Mouse (Mus musculus): ENCODE measurements around the gene Ak5.
"Not testable (repeated sequence)": the region's sequence is repeated elsewhere in the genome, so short reads cannot be mapped to it uniquely, and the experiment has no call there.

The Ak5 gene

DNA sequence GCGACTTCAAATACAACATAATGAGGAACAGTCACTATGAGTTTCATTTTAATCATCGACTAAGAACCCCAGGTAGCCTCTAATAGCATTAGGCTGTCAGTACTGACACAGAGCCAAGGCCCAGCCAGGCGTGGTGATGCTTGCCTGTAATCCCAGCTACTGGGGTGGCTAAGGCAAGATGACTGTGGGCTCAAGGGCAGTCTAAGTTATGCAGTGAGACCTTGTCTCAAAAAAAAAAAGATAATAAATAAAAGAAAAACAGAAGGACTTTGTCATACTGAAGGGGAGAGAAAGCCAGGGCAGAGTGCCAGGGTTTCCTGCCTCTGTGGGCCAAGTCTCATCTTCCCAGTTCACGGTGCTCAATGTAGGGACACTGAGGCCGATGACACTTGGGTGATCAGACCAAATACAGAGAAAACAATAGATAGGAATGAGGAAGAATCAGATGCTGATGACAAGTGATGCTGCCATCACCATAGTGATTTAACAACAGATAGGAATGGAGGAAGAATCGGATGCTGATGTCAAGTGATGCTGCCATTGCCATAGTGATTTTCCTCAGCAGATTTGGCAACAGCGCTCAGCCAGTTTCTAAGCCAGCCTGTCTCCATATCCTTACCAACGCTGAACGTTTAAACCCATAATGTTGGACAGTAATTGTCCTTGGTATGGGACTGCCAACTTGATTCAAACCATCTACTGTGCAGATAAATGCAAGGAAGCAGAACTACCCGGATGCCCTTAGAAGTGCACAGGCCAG lies 42.9 kb downstream of the Ak5 start:
- DNase-seq (ENCODE audit: low spot score) = peak; percentile 47

DNA sequence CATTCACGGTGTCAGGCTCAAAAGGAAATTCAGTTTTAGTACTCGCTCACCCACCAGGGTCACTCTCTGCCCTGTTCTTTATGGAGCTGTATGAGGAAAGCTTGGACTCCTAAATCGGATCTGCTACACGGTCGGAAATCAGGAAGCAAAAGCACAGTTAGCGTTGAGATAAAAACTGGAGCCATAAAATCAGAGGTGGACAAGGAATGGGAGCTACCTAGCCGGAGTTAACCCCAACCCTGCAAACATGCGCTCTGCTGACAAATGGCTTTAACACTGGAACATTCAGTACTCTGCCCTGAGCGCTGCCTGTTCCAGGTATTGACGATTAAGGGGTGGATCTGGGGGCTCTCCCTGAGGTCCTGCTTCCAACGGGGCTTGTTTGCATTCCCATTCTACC lies 47.6 kb downstream of the Ak5 start:
- no peak for DNase-seq (ENCODE audit: low spot score)

DNA sequence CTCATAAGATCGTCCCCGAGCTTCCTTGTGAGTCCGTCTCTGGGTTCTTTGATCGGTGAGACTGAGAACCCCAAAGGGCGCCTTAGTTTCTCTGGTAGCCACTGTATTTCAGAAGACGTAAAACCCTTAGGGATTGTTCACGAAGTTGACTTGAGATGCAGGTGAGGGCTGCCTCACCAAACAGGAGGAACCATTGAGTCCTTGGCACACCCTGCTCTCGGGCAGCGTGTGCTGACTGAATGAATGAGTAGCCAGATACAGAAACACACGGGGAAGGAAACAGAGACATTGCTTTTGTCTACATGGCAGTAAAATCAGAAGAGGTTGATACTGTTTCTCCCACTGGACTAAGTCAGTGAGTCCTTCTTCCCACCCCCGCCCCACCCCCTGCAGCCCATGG lies 48.1 kb downstream of the Ak5 start:
- no peak for DNase-seq (ENCODE audit: low spot score)

DNA sequence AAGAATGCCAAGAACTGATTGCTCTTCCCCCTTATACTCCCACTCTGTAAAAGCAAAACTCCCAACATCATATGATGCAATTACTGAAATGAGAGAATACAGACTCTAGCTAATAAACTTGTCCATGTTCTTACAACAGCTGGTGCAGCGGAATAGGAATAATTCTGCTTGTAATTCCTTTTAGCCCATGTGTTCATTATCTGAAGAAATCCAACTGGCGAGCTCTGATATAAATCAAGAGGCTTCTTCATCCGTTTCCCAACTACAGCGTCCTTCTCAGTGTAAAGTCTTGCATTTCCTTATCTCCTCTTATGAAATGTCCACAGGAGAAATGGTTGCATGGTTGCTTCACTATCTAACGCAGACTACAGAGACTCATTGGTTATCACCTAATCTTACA lies 59.1 kb downstream of the Ak5 start:
- no peak for DNase-seq (ENCODE audit: low spot score)

DNA sequence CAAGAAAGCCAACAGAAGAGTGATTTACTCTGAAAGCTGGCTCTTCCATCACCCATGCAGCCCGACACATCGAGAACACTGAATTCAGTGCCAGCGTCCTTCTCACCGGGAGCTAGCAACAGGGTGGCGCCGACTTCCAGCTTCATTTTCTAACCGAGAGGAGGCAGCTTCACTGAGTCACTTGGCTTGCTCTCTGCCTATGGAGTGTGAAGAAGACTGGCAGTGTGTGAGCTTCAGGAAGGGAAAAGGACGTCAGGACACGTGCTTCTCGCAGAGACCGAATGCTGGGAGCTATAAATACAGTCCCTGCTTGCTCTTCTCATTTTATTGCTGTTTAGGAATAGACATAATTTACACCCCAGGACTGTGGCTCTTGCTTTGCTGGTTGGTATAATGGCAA lies 62.3 kb downstream of the Ak5 start:
- DNase-seq (ENCODE audit: low spot score) = peak; percentile 16

DNA sequence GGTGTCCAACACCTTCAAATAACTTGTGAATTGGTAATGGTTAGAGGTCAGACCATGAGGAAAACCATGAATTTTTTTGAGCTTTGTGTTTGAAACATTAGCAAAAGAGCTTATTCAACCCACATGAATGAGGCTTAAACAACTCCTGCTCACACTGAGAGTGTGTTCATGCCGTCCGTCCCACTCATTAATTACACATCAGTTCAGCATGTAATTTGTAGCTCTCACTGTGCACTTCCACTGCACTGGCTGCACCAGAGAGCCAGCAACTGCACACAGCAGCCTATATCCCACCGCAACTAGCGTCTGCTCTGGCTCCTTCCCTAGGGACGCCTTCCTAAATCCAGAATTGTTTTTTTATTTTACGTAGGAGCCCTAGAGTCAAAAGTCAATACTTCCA lies 68.5 kb downstream of the Ak5 start:
- DNase-seq (ENCODE audit: low spot score) = peak; percentile 18

DNA sequence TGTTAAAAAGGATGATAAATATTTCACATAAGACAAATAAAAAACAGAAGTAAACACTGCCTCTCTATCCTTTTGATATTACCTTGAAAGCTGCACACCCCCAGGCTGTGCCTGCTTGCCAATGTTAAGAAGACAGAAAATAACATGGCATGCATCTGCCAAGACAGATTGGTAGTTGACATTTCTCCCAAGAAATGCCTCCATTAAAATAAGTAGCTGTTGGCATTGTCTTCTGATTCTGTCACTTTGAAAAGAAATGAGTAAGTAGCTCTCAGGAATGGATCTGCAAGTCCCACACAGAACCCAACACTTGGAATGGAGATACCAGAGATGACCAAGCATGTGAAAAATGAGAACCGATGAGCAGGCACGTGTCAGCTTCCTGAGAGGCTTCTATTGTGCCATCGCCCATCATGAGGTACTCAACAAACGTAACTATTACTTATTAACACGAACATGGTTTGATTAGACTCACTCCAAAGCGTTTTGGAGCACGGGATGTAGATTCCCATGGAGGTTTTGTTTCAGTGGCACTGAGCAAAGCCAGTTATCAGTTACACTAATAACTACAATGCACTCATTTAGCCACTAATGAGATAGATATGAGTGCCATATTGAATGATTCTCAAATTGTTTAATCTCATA lies 71.6 kb downstream of the Ak5 start:
- DNase-seq (ENCODE audit: low spot score) = peak; percentile 5

DNA sequence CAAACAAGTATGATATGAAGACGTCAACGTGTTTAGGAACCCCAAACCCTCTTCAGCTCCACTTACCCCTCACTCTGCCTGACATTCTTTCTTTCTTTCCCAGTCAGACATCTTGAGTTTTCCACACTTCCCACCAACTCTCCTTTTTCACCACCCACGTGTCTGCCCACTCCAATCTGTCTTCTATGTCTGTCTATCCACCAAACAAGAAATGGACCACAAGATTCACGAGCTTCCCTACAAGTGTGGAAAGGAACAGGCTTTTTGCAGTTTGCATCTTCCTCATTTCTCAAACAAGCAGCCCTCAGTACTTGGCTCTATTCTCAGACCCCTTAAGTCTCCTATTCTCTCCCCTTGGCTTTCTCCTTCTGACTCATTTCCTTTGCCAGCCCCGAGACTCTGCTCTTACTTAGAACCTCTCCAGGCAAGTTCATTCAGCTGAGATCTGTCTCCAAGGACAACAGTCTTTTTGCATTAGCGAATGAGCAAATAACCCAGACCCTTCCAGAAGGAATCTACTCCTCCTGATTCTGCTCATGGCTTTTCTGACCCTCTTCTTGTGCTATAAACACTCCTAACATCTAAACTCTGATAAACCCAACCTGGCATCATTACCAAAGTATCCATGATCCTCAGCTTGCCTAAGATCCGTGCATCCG lies 75.3 kb downstream of the Ak5 start:
- DNase-seq (ENCODE audit: low spot score) = peak; percentile 7

DNA sequence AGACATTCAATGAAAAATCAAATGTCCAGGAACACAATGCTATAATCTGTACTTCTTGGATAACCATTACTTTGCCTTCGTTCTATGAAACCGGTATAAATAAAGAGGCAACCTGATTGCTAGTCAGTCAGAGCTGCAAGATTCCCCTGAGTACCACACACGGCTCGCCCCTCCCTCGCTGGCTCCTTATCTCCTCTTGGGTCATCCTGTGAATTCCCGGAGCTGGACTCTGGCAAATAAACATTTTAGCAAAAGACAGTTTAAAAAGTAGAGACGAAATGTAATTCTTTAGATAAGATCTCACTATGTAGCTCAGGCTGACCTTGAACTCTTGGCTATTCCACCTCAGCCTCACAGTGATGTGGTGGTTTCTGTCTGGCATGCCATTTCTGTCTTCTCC lies 77.7 kb downstream of the Ak5 start:
- DNase-seq (ENCODE audit: low spot score) = no peak

DNA sequence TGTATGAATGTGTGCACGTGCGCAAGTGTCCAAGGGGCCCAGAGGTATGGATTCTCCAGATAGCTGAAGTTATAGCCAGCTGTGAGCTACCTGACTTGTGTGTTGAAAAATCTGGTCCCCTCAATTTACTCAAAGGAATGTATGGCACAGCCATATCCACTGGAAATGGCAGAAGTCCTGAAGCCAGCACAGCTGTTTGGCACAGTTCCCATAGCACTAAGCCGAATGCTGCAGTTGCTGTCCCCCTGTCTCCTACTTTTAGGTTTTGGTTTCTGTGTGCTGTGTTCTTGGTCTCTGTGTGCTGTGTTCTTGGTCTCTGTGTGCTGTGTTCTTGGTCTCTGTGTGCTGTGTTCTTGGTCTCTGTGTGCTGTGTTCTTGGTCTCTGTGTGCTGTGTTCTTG lies 79.1 kb downstream of the Ak5 start:
- not testable (repeated sequence) for DNase-seq (ENCODE audit: low spot score)

DNA sequence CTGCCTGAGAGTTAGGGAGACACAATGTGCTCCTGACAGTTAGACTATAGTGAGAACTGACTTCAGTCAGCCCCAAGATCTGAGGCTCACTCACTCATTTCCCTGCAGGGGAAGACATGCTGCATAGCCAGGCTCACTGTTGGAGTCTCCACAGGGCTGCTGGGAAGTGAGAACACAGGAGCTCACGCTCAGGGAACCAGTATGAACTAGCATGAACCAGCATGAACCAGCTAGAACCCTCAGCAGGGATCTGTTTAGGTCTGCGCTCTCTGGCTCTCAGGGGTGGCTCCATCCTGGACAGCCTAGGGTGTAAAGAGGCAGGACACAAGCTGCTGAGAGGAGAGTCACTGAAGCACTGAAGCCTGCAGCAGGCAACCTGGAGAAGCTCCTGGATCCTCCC lies 81.2 kb downstream of the Ak5 start:
- DNase-seq (ENCODE audit: low spot score) = no peak

DNA sequence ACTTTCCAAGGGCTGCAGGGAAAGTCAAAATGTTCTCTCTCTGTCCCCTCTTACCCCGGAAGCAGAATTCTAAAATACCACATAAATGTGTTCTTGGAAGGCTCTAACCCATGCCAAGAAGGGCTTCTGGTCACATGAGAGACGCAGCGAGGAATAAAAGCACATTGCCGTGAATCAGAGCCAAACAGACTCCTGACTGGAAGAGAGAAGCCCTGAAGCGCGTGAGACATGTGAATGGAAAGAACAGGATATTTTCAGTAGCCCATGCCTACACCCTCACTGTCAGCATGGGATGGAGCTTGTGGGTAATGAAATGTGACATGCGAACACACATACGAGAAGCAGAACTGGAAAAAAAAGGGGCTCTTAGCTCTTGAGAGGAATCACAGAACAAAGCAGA lies 82.0 kb downstream of the Ak5 start:
- no peak for DNase-seq (ENCODE audit: low spot score)

DNA sequence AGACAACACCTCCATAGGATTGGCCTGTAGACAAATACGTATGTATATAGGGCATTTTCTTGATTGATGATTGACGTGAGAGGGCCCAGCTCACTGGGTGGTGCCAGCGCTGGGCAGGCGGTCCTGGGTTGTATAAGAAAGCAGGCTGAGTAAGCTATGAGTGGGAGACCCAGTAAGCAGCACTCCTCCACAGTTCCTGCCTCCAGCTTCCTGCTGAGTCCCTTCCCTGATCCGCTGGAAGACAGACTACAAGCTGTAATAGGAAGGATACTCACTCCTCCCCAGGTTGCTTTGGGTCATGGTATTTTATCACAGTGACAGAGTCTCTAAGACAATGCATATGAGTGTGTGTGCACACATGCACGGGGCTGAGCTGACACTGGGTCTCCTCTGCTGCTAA lies 82.6 kb downstream of the Ak5 start:
- no peak for DNase-seq (ENCODE audit: low spot score)

DNA sequence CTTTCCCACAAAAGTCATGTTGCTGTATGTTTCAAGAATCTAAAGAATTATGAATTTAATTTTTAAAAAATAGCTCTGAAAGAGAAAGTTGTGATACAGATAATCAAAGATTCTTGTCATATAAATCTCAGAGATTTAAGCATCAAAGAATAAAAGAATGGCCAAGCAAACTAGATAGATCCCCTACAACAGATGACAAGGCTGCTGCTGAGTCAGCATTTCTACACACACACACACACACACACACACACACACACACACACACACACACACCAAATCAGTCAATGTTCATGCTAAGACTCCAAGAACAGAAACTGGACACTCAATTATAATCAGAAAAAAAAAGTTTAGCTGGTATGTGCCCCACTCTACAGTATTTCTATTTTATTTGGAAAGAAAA lies 85.1 kb downstream of the Ak5 start:
- DNase-seq (ENCODE audit: low spot score) = no peak

DNA sequence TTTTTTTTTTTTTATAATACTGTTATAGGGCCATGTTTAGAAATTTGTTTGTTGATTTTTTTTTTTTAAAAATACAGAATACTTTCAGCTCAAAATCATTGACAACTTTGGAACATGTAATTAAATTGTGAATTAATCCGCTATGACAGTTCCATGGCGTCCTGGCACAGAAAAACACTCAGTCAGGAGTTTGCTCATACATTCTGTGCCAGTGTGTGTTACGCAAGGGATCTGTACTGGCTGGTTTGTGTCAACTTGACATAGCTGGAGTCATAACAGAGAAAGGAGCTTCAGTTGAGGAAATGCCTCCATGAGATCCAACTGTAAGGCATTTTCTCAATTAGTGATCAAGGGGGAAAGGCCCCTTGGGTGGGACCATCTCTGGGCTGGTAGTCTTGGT lies 86.3 kb downstream of the Ak5 start:
- not testable (repeated sequence) for DNase-seq (ENCODE audit: low spot score)

DNA sequence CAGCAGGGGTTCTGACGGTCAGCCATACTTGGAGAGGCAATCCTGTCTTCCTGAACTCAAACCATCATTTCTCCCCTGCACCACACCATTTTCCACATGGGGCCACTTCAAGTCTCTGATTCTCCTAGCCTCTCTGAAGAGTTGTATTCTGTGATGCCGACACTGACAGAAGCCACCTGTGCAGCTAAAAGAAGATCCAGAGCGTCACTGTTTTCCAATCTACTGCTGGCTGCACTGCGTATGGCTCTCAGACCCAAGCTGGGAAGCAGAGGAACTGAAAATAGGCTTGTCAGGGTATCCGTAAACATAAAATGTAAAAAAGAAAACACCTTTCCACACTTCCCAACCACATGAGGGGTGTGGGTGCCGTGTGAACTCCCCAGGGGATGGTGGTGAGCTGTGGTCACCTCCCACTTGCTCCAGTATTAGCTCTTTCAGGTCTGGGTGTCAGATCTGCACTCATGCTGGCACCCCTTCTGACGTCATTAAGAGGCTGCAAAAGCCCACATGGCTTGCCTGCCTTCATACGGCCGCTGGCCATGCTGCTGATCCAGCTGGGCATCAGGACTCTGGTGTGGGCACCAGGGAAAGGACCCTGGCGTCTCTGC lies 88.1 kb downstream of the Ak5 start:
- DNase-seq (ENCODE audit: low spot score) = no peak

DNA sequence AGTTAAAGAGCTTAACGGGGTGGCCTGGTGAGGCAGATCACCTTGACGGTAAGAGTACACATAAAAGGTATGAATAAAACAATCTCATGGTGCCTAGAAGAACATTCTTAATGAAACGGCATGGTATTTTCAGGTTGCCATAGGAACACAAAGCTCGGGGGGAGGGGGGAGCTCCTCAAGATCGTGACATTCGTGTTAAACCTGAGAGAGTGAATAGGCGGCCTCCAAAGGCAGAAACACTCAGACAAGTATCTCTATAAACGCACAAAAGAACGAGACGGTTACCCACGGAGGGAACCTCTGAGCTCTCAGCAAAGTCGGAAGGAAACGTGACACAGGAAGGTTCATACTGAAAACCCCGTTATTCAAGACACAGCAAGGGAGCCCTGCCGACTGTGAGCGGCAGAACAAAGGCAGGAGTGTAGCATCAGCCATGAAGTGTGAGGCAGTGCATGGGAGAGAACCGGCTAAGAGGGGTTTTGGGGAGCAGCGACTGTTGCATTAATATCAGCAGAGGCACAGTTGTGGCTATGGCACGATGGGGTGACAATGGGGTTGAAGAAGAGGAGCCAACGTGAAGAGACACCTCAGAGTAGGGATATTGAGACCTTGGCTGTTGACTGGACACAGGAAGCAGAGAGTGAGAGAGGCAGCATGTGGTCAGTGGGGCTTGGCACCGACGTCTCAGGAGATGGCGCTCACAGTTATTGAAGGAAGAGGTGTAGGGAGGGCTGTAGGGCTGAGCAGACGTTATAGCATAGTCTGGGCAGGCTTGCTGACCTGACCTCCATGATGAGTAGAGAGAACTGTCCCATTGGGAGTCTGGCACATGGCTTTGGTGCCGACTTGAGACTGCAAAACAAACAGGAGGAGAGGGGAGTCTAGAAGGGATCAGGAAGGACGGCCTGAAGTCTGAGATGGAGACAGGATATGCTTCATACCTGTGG lies 89.6 kb downstream of the Ak5 start:
- no peak for DNase-seq (ENCODE audit: low spot score)

DNA sequence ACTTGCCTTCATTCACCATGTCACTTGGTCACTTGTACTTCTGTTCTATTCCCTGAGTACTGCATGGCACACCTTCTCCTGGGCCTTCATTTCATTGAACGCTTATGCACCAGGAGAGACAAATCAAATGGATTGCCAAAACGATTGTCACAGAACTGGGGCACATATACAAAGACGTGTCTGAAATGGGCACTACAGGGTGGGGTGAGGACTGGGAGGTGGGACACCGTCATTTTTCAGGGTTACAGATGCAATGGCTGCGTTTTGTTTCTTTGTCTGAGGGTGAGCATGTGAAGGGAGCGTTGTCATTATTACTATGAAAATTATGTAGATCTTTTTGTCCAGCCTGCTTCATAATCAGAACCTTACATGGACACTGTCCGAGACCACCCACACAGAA lies 90.4 kb downstream of the Ak5 start:
- DNase-seq (ENCODE audit: low spot score) = no peak

DNA sequence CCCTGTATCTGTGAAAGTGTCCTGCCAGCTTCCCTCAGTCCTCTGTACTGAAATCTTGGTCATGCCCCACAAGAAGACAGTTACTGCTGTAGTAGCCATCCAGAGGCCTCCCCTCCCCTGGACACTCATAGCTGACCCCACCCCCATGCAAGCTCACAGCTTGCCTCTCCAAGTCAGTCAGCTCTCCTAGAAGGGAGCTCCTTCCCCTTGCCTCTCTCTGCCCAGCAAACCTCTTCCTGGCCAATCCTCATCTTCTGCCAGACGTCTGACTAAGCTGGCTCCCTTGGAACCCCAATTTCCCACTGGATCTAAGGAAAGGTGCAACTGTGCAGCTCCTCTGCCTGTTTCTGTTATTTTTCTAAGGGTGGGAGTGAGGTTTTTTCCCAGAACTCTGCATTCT lies 90.9 kb downstream of the Ak5 start:
- DNase-seq (ENCODE audit: low spot score) = no peak

DNA sequence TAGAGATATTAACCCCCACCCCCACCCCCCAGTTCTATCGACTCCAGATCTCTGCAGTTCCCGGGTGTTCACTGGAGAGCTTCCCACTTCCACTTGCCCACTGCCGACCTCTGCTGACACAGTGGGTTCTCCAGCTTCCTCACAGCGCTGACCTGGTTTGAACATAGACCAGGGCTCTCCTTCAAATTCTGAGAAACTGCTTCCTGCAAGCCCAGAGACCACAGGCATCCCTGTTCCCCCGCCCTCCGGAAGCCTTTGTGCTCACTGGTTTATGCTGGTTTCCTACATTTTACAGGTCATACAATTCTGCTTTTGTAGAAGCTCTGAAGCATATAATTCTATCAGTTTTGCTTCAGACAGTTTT lies 98.9 kb downstream of the Ak5 start:
- no peak for DNase-seq (ENCODE audit: low spot score)

DNA sequence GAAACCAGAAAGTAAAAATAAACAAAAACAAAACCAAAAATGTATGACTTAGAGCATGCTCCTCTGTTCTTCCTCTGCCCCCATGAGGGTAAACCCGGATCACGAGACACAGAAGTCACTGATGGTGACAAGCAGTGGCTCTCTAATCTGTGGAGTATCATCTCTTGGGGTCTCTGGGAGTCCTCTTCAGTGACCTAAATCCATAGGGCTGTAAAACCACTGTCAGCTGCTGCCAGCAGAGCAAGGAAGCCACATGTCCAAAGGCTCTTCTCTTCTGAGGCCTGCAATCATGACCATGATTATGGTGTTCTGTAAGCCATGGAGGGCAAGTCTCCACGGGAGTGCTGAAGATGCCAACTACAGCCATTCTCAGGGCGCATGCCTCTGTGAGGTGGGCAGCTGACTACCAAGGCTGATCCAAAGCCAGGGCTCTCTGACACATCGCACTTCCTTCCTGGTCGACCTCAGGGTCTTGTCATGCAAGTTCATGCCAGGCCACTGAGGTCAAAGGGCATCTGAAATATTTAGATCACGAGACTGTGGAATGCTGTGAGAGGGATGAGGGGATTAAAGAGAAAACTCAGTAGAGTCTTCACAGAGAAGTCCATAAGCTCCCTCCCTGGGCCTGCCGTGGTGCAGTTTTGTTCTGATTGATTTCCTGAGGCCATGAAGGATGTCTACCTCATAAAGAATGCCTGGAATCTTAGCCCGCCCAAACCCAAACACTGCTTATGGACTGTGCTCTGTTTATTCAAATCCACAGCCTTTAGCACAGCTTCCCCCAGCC lies 99.5 kb downstream of the Ak5 start:
- no peak for DNase-seq (ENCODE audit: low spot score)
